Mouse (Mus musculus) cerebellum, postnatal 36 days (tissue): Measurements from ENCODE around the gene Gm39566.

Experiments used
- DNase-seq, 2 experiments: peaks; one replicate each; pipeline ENCODE4 v3.0.0; 2021 to 2022; ENCODE audit warnings: mixed read lengths in 2 of 2

The Gm39566 gene

DNA sequence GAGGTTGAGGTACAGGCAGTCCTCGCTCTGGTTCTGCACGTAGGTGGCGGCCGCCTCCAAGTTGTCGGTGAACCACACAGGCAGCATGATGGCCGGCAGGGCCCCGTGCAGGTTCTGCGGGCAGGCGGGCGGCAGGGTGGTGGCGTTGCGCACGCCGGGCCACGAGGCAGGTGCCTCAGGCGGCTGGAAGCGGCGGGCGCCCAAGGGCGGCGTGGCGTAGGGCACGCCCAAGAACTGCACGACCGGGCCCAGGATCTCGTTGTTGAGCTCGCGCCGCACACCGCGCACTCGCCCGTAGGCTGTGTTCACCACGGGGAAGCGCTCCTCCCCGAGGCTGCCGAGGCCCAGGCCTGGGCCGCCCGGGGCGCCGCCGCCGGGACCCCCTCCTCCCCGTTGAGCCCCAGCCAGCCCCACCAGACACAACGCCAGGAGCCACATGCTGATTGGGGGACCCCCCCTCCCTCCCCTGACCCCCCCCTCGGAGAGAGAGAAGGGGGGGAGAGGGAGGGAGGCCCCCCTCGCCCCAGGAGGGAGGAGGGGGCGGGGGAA, 19.0 kb upstream of the Gm39566 start:
- DNase-seq = peak; percentile 35 to 36

DNA sequence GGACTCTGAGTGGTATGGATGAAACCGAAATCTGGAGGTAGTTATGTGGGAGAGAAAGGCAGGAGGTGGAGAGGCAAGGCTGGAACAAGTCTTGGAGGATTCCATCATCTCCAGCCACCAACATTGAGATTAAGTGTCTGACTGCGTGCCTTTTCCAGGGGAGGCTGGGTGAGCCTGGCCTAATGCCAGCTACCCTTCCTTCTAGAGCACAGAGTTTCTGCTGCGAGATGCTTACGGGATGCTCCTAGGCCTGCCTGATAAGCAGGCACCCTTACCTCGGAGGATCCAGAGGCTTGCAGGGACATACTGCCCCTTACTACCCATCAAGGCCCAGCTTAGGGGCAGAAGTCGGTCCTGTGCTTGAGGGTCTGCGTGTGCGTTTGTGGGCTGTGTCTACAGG, 18.5 kb upstream of the Gm39566 start:
- DNase-seq = no peak

DNA sequence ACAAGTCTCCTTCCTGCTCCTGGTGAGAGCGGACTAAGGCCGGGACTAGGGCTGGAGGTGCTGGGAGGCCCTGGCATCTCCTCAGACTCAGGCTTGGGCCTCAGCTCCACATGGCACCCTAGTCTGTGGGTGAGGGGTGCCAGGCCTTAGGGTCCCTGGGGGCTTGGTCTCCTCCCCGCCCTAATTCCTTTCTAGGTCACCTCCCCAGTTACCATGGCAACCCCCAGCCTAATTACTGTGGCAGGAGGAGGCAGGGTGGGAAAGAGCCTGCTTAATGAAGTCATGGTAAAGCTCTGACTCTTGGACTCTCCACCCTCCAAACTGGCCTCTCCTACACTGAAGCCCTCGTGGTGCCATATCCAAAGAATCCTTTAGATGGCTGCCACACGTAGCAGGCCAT, 13.7 kb upstream of the Gm39566 start:
- no peak for DNase-seq

DNA sequence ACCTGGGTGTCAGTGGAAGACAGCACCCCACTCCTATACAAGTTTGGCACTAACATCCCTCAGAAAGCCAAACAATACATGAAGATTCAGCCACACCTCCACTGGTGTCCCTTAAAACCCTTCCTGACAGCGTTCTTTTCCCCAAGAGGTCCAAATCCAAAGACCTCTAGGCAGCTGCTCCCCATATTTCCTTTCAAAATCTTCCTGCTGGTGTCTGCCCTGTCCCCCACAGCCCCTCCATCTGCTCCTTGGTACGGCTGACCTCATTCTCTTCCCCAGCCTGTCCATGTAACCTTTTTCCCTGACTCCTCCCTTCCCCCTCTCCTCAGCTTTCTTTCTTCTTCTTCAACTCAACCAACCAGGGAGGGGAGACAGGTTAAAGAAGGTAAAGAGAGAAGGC, 8.4 kb upstream of the Gm39566 start:
- no peak for DNase-seq

DNA sequence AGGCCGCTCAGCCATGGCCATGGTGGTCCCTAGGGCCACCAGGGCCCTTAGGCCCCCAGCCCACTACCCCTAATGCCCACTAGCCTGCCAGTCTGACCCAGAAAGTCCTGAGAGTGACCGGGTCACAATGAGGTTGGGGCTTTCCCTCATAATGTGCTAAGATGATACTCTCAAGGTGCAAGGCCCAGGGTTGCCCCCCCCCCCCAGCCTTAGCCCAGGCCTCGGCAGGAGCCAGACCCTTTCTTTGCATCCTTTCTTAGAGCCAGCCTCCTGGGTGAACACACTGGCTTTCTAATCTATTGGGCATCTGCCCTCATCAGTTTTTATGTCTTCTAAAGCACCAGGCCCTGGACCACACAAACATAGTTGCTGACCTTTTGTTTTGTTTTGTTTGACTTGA, 7.0 kb upstream of the Gm39566 start, which contains the start of gene Spem1:
Spem1 (minus strand) TSS at position 101 of the 400 bp plus-strand sequence.
- no peak for DNase-seq

DNA sequence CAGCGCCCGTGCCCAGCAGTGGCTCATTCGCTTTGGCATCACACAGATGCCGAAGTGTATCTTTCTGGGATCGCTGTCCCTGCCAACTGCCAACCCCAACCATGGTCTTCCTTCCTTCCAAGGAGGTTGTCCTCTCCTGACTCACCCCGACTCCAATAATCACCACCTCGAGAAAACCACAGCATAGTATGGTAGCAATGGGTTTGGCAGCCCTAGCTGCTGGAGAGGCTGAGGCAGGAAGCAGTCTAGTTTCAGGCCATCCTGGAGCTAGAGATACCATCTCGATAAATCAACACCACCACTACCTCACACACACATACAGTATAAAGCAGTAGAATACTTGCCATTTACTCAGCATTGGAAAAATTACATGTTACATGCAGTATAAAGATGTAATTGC, 3.8 kb upstream of the Gm39566 start:
- no peak for DNase-seq

DNA sequence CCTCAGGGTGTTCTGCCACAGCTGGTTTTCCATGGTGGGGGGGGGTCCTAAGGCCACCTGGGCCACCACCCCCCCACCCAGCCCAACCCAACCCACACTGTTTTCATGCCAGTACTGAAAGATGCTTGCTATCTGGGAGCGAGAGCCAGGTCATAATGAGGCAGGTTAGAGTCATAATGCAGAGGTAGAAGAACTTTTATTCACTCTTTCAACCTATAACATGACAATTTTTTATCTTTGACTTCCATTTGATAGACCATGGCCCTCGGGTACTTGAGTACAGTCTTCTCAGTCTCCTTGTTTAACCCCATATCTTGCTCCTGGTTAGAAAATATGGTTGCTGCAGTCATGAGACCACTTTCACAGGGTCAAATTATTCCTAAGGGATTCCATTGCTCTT, 3.3 kb upstream of the Gm39566 start, which contains the start of gene Spem2:
Spem2 (minus strand) TSS at position 101 of the 400 bp plus-strand sequence.
- DNase-seq = no peak

DNA sequence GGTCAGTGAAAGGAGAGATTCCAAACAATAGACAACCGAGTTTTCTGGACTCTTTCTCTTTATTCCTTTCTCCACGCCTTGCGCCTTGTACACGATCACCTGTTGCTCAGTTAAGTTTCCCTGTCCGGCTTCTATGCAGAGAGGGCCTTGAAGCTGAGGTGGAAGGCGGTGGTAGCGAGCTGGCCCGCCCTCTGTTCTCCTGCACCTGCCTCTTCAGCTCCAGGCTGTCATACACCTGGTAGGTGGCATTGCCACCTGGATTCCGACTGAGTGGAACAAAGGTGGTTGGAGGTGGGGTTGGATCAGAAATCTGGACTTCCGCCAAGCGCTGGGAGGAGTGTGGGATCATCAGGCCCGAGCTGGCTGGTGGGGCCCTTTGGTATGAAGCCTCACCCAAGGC, 1.4 kb upstream of the Gm39566 start:
- no peak for DNase-seq

DNA sequence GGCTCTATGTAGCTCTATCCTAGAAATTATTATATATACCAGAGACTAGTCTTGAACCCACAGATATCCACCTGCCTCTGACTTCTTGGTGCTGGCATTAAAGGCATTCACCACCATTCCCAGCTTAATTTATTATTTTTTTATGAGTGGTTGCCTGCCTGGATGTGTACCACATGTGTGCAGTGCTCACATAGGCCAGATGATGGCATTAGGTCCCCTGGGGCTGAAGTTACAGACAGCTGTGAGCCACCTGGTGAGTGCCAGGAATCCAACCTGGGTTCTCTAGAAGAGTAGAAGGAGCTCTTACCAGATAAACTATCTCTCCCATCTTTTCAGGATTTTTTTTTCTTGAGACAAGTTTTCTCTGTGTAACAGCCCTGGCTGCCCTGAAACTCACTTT, 4.8 kb downstream of the Gm39566 start:
- DNase-seq = no peak

DNA sequence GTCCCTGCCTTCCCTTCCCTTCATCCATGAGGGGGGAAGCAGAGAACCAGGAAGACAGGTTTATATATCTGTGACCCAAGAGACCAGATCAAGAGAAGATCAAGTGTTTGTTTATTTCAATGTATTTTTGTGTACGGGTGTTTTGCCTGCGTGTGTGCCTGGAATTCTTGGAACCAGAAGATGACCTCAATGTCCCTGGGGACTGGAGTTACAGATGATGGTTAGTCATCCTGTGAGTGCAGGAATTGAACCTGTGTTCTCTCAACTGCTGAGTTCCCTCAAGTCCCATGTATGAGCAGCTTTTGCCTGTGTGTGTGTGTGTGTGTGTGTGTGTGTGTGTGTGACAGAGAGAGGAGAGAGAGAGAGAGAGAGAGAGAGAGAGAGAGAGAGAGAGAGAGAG, 7.5 kb downstream of the Gm39566 start:
- no peak for DNase-seq

DNA sequence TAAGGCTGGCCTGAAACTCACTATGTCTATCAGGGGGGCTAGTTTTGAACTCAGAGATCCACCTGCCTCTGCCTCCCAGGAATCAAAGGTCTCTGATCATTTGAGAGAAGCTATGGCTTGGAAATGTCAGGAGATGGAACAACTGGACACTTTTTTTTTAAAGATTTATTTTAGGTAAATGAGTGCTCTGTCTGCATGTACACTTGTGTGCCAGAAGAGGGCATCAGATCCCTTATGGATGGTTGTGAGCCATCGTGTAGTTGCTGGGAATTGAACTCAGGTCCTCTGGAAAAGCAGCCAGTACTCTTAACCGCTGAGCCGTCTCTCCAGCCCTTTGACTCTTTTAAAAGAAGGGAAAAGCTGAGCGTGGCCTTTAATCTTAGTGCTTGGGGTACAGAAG, 8.7 kb downstream of the Gm39566 start:
- DNase-seq = no peak

DNA sequence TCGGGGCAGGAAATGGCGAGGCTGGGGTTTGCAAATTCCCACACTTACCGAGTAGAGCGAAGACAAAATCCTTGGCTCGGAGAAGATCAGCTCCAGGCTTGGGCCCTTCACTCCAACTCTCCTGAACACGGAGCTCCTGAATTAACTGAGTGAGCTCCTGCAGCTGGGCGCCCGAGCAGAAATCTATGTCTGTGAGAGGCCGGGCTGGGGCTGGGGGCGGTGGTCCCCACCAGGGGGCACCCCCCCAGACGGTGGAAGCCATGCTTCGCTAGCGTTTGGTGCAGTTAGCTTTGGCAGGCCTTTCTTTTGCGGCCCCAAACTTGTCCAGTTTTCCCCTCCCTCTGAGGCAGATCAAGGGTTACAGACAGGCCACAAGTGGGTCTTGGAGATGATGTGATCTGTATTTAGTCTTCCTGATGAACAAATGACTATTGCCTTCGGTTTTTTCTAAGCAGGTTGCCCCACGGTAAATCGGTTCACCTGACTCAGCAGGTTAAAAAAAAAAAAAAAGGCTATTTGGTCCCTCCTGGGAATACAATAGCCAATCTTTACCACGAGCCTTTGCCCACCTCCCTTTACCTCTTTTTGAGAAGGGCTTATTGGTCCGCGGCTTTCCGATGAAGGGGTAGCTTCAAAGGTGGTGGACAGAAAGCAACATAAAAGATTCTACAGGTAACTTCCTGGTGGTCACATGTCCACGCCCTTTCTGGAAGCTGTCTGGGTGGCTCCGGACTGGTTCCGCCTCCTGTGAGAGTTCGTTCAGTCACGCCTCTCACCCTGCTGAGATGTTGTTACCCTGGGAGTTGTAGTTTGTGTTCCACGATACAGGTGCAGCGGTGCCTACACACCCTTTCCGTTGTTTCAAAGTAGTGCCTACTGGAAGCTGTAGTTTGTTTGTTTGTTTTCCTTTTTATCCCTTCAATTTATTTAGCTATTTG, 9.9 kb downstream of the Gm39566 start, which contains the start of gene Tmem102:
Tmem102 (minus strand) TSS at position 653 of the 938 bp plus-strand sequence.
- no peak for DNase-seq

DNA sequence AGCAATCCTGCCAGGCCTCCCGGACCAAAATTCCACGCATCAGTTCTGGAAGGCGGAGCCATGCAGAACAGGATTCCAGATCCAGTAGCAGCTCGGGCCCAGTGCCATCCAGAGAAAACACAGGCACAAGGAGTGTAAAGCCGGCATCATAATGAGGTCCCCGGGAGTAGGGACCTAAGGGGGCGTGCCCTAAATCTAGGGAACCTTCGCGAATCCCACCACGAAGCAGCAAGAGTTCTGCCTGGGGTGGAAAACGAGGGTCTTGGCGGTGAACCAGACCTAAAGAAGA, 10.5 kb downstream of the Gm39566 start:
- no peak for DNase-seq

DNA sequence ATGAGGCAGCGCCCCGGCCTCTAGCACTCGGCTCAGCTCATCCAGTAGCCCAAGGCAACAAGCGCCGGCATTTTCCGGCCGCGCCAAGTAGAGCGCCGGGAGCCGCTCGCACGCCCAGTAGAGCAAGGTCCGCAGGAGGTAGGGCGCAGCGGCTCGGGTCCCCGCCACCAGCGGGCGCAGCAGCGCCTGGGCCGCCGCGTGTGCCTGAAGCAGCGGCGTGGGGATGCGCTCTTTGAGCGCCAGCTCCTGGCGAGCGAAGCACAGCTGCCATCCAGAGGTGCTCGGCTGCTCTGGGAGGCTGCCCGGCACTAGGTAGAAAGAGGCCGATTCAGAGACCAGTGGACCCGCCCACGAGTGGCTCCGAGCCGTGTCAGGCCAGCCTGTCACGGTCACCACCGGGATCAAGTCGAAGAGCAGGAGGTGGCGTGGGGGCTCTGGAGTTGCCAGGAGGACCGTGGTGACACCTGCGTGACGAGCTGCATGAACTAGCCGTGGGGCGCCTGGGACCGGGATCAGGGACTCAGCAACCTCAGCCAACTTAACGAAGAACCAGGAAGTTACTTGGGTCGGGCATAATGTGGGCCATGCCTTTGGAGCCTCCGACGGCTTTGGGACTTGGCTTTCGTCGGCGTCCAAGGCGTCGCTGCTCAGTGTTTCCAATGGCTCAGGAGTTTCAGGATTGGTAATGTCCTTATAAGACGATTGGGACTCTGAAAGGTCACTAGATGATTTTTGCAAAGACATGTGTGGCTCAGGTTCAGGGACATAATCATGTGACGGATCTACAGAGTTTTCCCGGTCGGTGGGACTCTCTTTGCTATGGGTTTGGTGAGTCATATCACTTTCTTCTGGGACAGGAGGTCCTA, 11.1 kb downstream of the Gm39566 start:
- peak; percentile 51 to 60 for DNase-seq

DNA sequence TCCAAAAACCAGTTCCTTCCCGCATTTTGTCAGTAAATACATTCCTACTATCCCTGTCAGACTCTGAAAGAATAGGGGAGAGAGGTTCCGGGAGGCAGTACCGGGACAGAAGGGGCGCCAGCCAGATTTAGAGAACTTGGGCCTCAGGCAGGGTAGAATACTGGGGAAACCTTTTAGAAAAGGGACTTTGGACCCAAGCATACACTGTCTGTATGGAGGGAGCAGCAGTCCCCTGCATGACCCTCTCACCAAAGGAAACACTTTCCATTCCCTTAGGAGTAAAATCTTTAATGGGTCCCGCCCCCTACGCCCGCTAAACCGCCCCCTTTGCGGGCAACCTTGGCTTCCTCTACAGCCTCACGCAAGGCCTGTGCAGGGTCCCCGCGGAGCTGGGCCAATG, 11.8 kb downstream of the Gm39566 start:
- no peak for DNase-seq

DNA sequence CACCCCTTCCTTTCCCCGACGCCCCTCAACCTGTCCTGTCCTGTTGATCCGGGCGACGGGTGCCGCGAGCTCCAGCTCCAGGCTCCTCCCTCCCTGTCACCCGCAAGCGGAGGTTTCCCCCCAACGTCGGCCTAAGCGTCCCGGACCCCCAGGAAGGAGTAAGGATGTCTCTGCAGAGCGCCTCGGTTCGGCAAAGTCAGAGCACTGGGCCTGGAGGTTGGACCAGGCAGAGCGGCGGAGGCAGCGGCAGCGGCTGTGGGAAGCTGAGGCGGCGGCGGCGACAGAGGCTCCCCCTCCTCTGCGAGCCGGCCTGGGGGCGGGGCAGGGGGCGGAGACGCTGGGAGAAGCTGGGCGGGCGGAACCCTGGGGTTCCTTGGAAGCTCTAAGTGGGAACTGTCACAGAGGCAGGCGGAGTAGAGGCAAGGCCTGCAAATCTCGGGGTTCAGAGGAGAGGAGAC, 12.4 kb downstream of the Gm39566 start:
- DNase-seq = peak; percentile 52 to 67

DNA sequence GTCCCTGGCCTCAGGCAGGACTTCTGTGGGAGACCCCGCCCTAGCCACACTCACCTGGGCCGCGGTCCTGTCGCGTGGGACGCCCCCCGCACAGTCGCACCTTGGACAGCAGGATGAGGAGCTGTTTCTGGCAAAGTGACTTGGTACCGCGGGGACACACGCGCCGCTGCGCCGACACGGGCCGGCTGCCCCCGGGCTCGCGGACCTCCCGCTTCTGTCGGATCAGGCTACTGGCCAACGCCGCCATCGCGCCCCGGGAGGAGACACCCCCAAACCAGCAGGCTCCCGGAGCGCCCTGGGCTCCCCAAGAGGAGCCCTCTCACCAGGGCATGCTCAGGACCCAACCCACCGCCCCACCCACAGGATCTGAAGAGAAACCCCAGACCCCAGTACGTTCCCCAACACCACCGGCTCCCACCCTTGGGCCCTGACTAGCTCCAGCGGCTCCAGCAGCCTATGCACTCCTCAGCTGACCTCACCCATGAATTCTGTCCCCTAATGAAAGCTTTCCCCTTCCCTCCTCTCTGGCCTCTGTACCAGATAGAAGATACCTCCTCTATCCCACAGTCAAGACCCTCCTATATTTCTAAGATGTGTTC, 13.6 kb downstream of the Gm39566 start, which contains the start of gene Fgf11:
Fgf11 (minus strand) TSS at position 479 of the 599 bp plus-strand sequence.
- DNase-seq = no peak

DNA sequence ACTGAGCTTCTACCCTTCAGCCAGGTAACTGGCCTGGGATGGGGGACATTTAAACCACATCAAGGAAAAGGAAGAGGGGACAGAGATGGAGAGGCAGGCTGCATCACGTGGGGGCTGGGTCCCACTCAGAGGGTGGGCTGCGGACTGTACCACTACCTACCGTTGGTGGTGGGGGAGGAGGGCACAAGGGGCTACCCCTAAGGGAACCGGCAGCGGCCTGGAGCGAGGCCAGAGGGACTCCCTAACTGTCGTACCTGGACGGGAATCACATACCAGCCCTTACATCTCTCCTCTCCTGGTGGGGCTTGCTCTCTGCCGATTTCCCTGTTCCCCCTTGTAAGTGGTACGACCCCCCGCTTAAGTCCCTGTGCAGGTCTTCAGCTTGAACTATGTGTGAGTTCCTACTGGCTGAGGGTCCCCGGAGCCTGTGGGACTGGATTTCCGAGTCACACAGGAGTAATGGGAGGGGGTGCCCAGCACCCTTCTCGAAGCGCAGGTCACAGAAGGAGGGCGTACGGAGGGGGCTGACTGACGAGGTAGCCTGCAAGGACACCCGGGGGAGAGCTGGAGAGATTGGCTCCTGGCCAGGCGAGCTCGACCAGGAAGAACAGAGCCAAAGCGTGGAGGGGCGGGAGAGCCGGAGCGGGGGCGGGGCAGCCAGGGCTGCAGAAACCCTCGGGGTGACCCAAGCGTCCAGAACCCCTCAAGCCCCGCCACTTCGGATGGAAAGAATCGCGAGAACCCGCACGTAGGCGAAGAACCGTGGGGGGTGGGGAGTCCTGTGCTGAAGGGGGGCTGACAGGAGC, 14.5 kb downstream of the Gm39566 start:
- DNase-seq = peak in 1 of 2 experiments; percentile 45

DNA sequence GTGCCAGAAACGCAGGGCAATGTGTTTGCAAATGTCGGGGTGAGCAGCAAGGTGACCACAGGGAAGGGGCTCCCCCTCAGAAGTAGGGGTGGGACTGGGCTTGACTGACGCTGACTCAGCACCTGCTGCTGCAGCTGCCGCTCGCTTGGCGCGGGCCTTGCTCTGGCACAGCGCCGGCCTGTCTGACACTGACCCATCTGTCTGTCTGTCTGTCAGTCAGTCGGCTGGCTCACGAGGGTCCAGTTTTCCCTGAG, 15.0 kb downstream of the Gm39566 start:
- no peak for DNase-seq

DNA sequence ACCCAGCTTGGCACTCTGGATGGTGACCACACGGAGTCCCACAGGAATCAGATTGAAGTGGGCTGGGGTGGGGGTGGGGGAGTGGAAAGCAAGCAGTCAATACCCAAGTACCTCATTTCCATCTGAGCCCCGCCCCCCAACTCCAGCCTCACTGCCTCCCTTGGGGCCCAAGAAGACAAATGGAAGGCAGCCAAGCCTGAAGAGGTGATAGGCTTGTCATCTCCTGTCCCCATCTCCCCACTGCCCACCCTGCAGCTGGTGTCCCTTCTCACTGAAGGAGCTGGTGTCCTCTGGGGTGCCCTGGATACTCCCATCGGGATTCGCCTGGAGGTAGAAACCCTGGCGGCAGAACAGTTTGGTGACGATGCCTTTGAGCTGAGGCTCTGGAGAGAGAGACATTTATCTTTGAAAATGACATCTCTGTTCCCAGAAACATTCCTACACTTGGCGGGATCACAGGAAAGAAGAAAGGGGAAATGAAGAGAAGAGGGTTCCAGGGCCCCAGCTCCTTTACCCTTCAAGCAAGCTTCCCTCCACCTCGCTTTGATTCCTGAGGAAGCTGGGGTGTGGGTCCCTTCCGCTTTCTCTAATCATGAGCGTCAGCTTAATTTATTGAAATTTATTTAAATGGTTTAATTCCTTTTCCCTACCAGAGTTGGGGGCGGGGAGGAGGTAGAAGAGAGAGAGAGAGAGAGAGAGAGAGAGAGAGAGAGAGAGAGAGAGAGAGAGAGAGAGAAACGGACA, 15.5 kb downstream of the Gm39566 start:
- no peak for DNase-seq

DNA sequence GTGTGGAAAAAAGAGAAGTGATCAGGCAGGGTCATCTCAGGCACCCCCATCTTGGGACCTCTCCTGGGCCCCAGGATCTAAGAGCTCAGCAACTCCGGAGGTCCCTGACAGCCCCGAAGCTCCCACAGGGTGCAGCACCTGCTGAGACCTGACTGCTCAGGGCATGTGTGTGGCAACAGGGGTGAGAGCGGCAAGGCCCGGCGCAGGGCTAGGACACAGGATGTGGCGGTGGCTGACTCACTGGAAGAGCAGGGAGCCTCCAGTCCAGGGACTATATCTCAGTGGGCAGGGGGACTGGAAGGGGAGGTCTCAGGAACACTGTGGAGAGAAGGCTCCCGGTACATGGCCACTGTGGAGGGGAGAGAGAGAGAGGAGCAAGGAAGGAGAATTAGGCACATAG, 17.2 kb downstream of the Gm39566 start:
- no peak for DNase-seq
